Mouse (Mus musculus): ENCODE measurements around the gene Szrd1. TPM values are rescaled to one million over a fixed set of nuclear protein-coding genes. Genes with fewer than 3 reads are reported as not detected.
A peak's percentile ranks its signal among the peaks of the same experiment; 100 is the strongest.

Szrd1 gene
- polyA plus RNA-seq (2015; fragmentation: Nextera tagmentation; extraction: Ambion mirVana), result 24.4 and 26.0 TPM in 2 replicates

- ATAC-seq (replicated peaks), result peak; percentile 93
- H3K4me2 ChIP-seq, result peak within 1 kb of the TSS; percentile 81
- H3K4me1 ChIP-seq, result peaks cover 41% of the 10 kb centered on the region
- no peaks in the 10 kb centered on the region for H3K36me3 ChIP-seq (replicated peaks)
- peak within 1 kb of the TSS; percentile 74 for H3K9ac ChIP-seq
- H3K27ac ChIP-seq, result peak within 1 kb of the TSS; percentile 95
- no peaks in the 10 kb centered on the region for H3K9me3 ChIP-seq
- H3K27me3 ChIP-seq (replicated peaks), result no peaks in the 10 kb centered on the region
- peak within 1 kb of the TSS; percentile 65 for H3K4me3 ChIP-seq
- WGBS, result under 1% methylated on average over 63 of the region's 63 CpGs
These were observed at the start of gene Szrd1 for GRCm38 (mm10) chr4:141139116-141139970. Szrd1 (minus strand) TSS chr4:141139775.

GRCm38 (mm10) chr4:141186923-141187836 lies 47.6 kb upstream of the Szrd1 start:
- WGBS, result 79% methylated on average over 9 of the region's 9 CpGs

GRCm38 (mm10) chr4:141184426-141184825 lies 44.9 kb upstream of the Szrd1 start:
- Histone ChIP-seq H3K27ac (no peak overlapping the region), H3K27me3 (replicated peaks) (no peaks in the 10 kb centered on the region), H3K9ac (no peak overlapping the region), H3K4me2 (no peak overlapping the region), H3K4me3 (no peak overlapping the region), H3K4me1 (no peaks in the 10 kb centered on the region; the same call in 1 of the 2 replicates), H3K36me3 (replicated peaks) (peaks cover 8% of the 10 kb centered on the region), H3K9me3 (no peaks in the 10 kb centered on the region)
- WGBS, result 91% methylated on average over 4 of the region's 4 CpGs
- ATAC-seq (replicated peaks), result no peak

More at GRCm38 (mm10) chr4:141186923-141187836, 47.6 kb upstream of the Szrd1 start:
- Histone ChIP-seq H3K4me2 (no peak overlapping the region), H3K9me3 (no peaks in the 10 kb centered on the region), H3K27ac (no peak overlapping the region), H3K27me3 (replicated peaks) (no peaks in the 10 kb centered on the region), H3K4me1 (no peaks in the 10 kb centered on the region; the same call in 1 of the 2 replicates), H3K4me3 (no peak overlapping the region), H3K36me3 (replicated peaks) (no peaks in the 10 kb centered on the region; the same call in 1 of the 2 replicates), H3K9ac (no peak overlapping the region)
- no peak for ATAC-seq (replicated peaks)

GRCm38 (mm10) chr4:141183932-141184331 lies 44.4 kb upstream of the Szrd1 start:
- H3K4me2 ChIP-seq, result no peak overlapping the region
- H3K4me1 ChIP-seq, result no peaks in the 10 kb centered on the region; the same call in 1 of the 2 replicates
- no peak for ATAC-seq (replicated peaks)
- H3K36me3 ChIP-seq (replicated peaks), result peaks cover 8% of the 10 kb centered on the region
- H3K4me3 ChIP-seq, result no peak overlapping the region
- WGBS, result 98% methylated on average over 2 of the region's 2 CpGs
- H3K9ac ChIP-seq, result no peak overlapping the region
- no peak overlapping the region for H3K27ac ChIP-seq
- H3K9me3 ChIP-seq, result no peaks in the 10 kb centered on the region
- no peaks in the 10 kb centered on the region for H3K27me3 ChIP-seq (replicated peaks)

- Histone ChIP-seq H3K4me1 (no peaks in the 10 kb centered on the region; the same call in 1 of the 2 replicates), H3K4me3 (no peak overlapping the region), H3K27ac (no peak overlapping the region), H3K4me2 (no peak overlapping the region), H3K27me3 (replicated peaks) (no peaks in the 10 kb centered on the region), H3K36me3 (replicated peaks) (peaks cover 8% of the 10 kb centered on the region), H3K9ac (no peak overlapping the region), H3K9me3 (no peaks in the 10 kb centered on the region)
- no peak for ATAC-seq (replicated peaks)
- WGBS, result 98% methylated on average over 6 of the region's 6 CpGs
These were observed 42.4 kb upstream of the Szrd1 start for GRCm38 (mm10) chr4:141181981-141182380.

GRCm38 (mm10) chr4:141180831-141181230 lies 41.3 kb upstream of the Szrd1 start:
- WGBS, result 80% methylated on average over 8 of the region's 8 CpGs
- Histone ChIP-seq H3K36me3 (replicated peaks) (peaks cover 13% of the 10 kb centered on the region), H3K4me1 (peaks cover 1% of the 10 kb centered on the region; the same call in 1 of the 2 replicates), H3K9me3 (no peaks in the 10 kb centered on the region), H3K4me3 (no peak overlapping the region), H3K4me2 (no peak overlapping the region), H3K27ac (no peak overlapping the region), H3K27me3 (replicated peaks) (no peaks in the 10 kb centered on the region), H3K9ac (no peak overlapping the region)
- ATAC-seq (replicated peaks), result no peak

- no peak overlapping the region for H3K9ac ChIP-seq
- H3K4me1 ChIP-seq, result peaks cover 3% of the 10 kb centered on the region; the same call in 1 of the 2 replicates
- H3K36me3 ChIP-seq (replicated peaks), result peaks cover 15% of the 10 kb centered on the region
- no peak overlapping the region for H3K4me3 ChIP-seq
- H3K4me2 ChIP-seq, result no peak overlapping the region
- no peaks in the 10 kb centered on the region for H3K27me3 ChIP-seq (replicated peaks)
- peak overlapping the region; percentile 27 for H3K27ac ChIP-seq
- WGBS, result 51% methylated on average over 4 of the region's 4 CpGs
- H3K9me3 ChIP-seq, result no peaks in the 10 kb centered on the region
- ATAC-seq (replicated peaks), result no peak
These were observed 38.9 kb upstream of the Szrd1 start for GRCm38 (mm10) chr4:141178500-141178899.

GRCm38 (mm10) chr4:141176328-141176838 lies 36.8 kb upstream of the Szrd1 start:
- ATAC-seq (replicated peaks), result no peak
- Histone ChIP-seq H3K4me3 (no peak overlapping the region), H3K4me2 (no peak overlapping the region), H3K4me1 (peaks cover 3% of the 10 kb centered on the region; the same call in 1 of the 2 replicates), H3K9me3 (no peaks in the 10 kb centered on the region), H3K36me3 (replicated peaks) (peaks cover 14% of the 10 kb centered on the region), H3K27ac (0 out of 2 replicates have a peak overlapping the region, but pooled peaks have one; percentile 11), H3K27me3 (replicated peaks) (no peaks in the 10 kb centered on the region), H3K9ac (no peak overlapping the region)
- 89% methylated on average over 10 of the region's 10 CpGs for WGBS

- 77% methylated on average over 5 of the region's 5 CpGs for WGBS
- H3K4me3 ChIP-seq, result no peak overlapping the region
- H3K27me3 ChIP-seq (replicated peaks), result no peaks in the 10 kb centered on the region
- no peak overlapping the region for H3K4me2 ChIP-seq
- no peak overlapping the region for H3K9ac ChIP-seq
- H3K9me3 ChIP-seq, result no peaks in the 10 kb centered on the region
- H3K36me3 ChIP-seq (replicated peaks), result peaks cover 17% of the 10 kb centered on the region
- H3K27ac ChIP-seq, result no peak overlapping the region
- H3K4me1 ChIP-seq, result peaks cover 3% of the 10 kb centered on the region; the same call in 1 of the 2 replicates
- no peak for ATAC-seq (replicated peaks)
These were observed 36.2 kb upstream of the Szrd1 start for GRCm38 (mm10) chr4:141175783-141176182.

GRCm38 (mm10) chr4:141172121-141172520 lies 32.5 kb upstream of the Szrd1 start:
- 86% methylated on average over 8 of the region's 8 CpGs for WGBS
- peaks cover 27% of the 10 kb centered on the region for H3K36me3 ChIP-seq (replicated peaks)
- H3K4me3 ChIP-seq, result no peak overlapping the region
- no peak overlapping the region for H3K4me2 ChIP-seq
- no peak for ATAC-seq (replicated peaks)
- peaks cover 3% of the 10 kb centered on the region; the same call in 1 of the 2 replicates for H3K4me1 ChIP-seq
- no peaks in the 10 kb centered on the region for H3K27me3 ChIP-seq (replicated peaks)
- no peaks in the 10 kb centered on the region for H3K9me3 ChIP-seq
- no peak overlapping the region for H3K9ac ChIP-seq
- no peak overlapping the region for H3K27ac ChIP-seq

- Histone ChIP-seq H3K27me3 (replicated peaks) (no peaks in the 10 kb centered on the region), H3K36me3 (replicated peaks) (peaks cover 19% of the 10 kb centered on the region), H3K4me1 (no peaks in the 10 kb centered on the region), H3K4me3 (no peak overlapping the region), H3K4me2 (no peak overlapping the region), H3K27ac (no peak overlapping the region), H3K9me3 (no peaks in the 10 kb centered on the region), H3K9ac (no peak overlapping the region)
- no peak for ATAC-seq (replicated peaks)
- WGBS, result 96% methylated on average over 3 of the region's 3 CpGs
These were observed 27.6 kb upstream of the Szrd1 start for GRCm38 (mm10) chr4:141167156-141167555.
